Mouse (Mus musculus) testis, adult 2 months (tissue): Measurements from ENCODE around the gene 6330409D20Rik.

Source experiments
- CTCF ChIP-seq: fragments of 200-500 bp; IDR thresholded peaks from 2 replicates; pipeline ENCODE4 v1.5.1; 2012; ENCODE audit warnings: low read depth, mild to moderate bottlenecking, inconsistent platforms, low read length, moderate library complexity; ENCODE audit not compliant: control insufficient read depth, insufficient read depth, insufficient replicate concordance
- POLR2A ChIP-seq: fragments of 200-500 bp; IDR thresholded peaks from 2 replicates; pipeline ENCODE4 v1.6.1; 2012; ENCODE audit warnings: low read depth, mild to moderate bottlenecking, inconsistent platforms, low read length, moderate library complexity; ENCODE audit not compliant: control insufficient read depth

DNA sequence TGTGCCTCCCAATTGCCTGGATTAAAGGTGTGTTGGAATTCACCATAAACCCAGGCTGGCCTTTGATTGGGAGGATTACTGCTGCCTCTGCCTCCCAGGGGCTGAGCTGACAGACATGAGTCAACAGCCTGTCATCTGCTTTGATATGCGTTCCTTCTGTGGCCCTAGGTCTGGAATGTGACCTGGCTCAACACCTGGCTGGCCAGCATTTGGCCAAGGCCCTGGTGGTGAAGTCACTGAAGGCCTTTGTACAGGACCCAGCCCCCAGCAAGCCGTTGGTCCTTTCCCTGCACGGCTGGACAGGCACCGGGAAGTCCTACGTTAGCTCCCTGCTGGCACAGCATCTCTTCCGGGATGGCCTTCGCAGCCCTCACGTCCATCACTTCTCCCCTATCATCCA lies 17.7 kb upstream of the 6330409D20Rik start:
- no peak for TF ChIP-seq CTCF
- TF ChIP-seq POLR2A = no peak
